Mouse (Mus musculus) megakaryocyte-erythroid progenitor cell, adult 5 weeks (primary cell): ENCODE data around the gene Ado. TPM values are rescaled to one million over a fixed set of nuclear protein-coding genes. Genes with fewer than 3 reads are reported as not detected.

Experiments used
- polyA plus RNA-seq: library from polyadenylated mRNA; stranded (reverse); fragments of >175 nt; gene quantifications from 2 replicates; pipeline ENCODE4 v1.2.3, GENCODE M21; 2012

Ado gene
- 20.0 and 21.5 TPM in 2 replicates for polyA plus RNA-seq

DNA sequence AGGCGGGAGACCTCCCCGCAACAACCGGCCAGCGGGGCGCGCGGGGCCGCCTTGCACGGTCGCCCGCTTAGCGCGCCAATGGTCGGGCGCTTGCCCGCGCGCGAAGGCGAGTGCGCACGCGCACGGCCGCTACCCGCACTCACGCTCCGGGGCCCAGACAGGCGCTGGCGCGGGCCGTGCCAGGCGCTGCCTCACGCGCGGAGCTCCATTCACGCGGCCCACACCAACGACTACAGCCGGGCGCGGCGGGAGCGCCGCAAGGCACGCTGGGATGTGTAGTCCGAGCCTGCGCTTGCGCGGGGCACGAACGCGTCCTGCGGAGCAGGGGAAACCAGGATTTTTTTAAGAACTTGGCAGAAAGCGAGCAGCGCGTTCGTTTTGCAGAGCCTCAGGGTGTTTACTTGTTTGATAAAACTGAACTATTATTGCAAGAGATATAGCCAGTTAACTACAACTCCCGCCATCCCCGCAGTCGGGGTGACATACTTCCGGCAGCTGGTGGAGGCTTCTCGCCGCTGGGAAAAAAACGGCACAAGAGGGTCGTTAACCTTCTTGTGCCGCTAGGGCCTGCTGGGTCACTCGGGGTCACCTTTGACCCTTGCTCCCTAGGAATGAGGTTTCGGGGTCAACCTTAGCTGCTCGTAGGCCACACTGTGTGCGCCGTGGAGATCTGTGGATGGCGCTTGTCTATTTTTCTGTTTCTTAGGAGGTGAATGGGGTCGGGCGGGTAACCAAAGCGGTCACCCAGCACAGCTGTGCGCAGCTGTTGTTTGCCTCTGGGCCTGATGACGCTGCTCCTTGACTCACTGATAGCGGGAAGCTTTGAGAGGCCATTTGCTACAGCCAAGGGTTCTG is at the start of gene Ado:
Gene Ado (minus strand): TSS at position 79 of the 855 bp plus-strand sequence.

DNA sequence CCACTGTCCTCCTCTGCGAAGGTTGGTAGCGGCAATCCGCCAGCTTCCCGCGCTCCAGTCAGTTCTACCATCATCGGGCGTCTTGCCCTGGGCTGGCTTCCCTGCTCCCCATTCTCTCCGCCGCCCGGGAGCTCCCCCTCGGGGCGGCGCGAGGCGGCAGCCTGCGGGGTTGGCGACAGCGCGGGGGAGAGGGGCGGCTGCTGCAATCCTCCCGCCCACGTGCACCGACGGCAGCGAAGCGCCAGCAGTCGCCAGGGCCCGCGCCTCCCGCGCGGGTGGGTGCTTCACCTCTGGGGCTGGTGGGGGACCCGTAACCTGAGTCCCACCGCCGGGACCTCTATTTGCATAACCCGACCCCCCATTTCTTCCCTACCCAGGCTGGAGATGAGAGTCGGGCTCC is 13.5 kb downstream of the Ado start, which contains the start of gene Egr2:
Gene Egr2 (plus strand): TSS at position 220 of the 400 bp plus-strand sequence.

Other genes starting within 250 kb of the Ado start
- gene Egr2, start 13.5 kb downstream of the Ado start, polyA plus RNA-seq: 12.8 and 20.6 TPM in 2 replicates